Mouse (Mus musculus) spleen, postnatal 10 days (tissue): Measurements from ENCODE around the gene Olfr520.
A peak's percentile ranks its signal among the peaks of the same experiment; 100 is the strongest.
"Not testable (repeated sequence)": the region's sequence is repeated elsewhere in the genome, so short reads cannot be mapped to it uniquely, and the experiment has no call there.

Source experiments
- DNase-seq, 2 experiments: peaks; one replicate each; pipeline ENCODE4 v3.0.0; 2021 to 2022; ENCODE audit warnings: low spot score in 2 of 2

Gene Olfr520

GRCm38 (mm10) chr7:99712431-99712830 is 17.6 kb upstream of the Olfr520 start:
- DNase-seq, result no peak

- no peak for DNase-seq
Measured at GRCm38 (mm10) chr7:99716536-99716935, 13.5 kb upstream of the Olfr520 start.

GRCm38 (mm10) chr7:99734612-99735011 is 4.5 kb downstream of the Olfr520 start:
- DNase-seq, result no peak

- not testable (repeated sequence) for DNase-seq
Measured at GRCm38 (mm10) chr7:99735491-99735890, 5.4 kb downstream of the Olfr520 start.

- DNase-seq, result no peak
Measured at GRCm38 (mm10) chr7:99739276-99739675, 9.2 kb downstream of the Olfr520 start.

- no peak for DNase-seq
Measured at GRCm38 (mm10) chr7:99763207-99763606, 33.1 kb downstream of the Olfr520 start, which contains the start of gene Olfr521. Gene Olfr521, plus strand, starts transcription at chr7:99763507.

GRCm38 (mm10) chr7:99781385-99781784 is 51.3 kb downstream of the Olfr520 start:
- DNase-seq, result peak in 1 of 2 experiments; percentile 23

GRCm38 (mm10) chr7:99781916-99782315 is 51.8 kb downstream of the Olfr520 start:
- DNase-seq, result peak in 1 of 2 experiments; percentile 27

GRCm38 (mm10) chr7:99783421-99783820 is 53.3 kb downstream of the Olfr520 start:
- no peak for DNase-seq

GRCm38 (mm10) chr7:99785553-99785952 is 55.5 kb downstream of the Olfr520 start:
- DNase-seq, result no peak
